Mouse (Mus musculus) lung, postnatal 25 days (tissue): Measurements from ENCODE around the gene Apbb1.

Source experiments
- DNase-seq: peaks from one replicate; pipeline ENCODE4 v3.0.0; 2022; ENCODE audit warnings: low spot score

The Apbb1 gene

GRCm38 (mm10) chr7:105581094-105581703 is at the start of gene Apbb1:
Apbb1 (minus strand) TSS chr7:105581653.
- peak; percentile 79 for DNase-seq

DNA sequence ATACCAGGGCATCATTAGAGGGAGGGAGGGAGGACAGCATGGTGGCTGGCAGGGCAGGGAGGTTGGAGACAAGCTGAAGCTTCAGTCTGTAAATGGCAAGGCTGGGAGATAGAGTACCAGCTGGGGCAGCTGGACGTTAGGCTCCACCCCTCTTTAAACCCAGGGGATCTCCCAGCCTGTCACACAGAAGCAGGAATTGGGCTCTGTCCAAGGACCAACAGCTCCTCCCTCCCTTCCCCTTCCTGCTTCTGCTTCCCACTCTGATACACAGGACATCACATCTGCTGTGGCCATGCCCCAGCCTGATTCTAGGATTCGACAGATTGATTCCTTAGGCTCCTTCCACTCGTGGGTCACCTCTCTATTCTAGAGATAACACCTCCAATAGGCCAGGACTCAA is 47.2 kb upstream of the Apbb1 start:
- DNase-seq: peak; percentile 86

DNA sequence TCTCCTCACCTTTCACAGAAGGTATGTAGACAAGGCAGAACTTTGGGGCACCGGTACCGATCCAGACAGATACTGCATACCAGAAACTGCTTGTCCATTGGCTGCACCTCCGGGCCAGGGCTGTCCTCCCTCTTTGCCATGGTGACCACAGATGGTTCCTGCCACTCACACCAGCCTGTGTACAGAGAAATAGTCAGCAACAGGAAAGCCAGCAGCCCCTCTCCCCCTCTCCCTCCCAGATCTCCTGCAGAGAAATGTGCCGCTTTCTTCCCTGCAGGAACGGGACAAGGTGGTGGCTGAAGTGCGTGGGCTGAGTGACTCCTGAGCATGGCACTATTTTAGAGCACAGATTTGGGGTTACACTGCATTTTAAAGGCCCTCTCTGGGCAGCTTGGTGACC is 43.9 kb upstream of the Apbb1 start:
- DNase-seq: no peak

GRCm38 (mm10) chr7:105621646-105622292 is 40.3 kb upstream of the Apbb1 start:
- DNase-seq: peak; percentile 60

- peak; percentile 59 for DNase-seq
Measured at GRCm38 (mm10) chr7:105621053-105621452, 39.6 kb upstream of the Apbb1 start.

GRCm38 (mm10) chr7:105619701-105620100 is 38.2 kb upstream of the Apbb1 start:
- DNase-seq: no peak

GRCm38 (mm10) chr7:105617810-105618209 is 36.4 kb upstream of the Apbb1 start:
- no peak for DNase-seq

GRCm38 (mm10) chr7:105616561-105616960 is 35.1 kb upstream of the Apbb1 start:
- DNase-seq: no peak

GRCm38 (mm10) chr7:105615720-105616119 is 34.3 kb upstream of the Apbb1 start:
- DNase-seq: no peak

- no peak for DNase-seq
Measured at GRCm38 (mm10) chr7:105614400-105614799, 32.9 kb upstream of the Apbb1 start.

DNA sequence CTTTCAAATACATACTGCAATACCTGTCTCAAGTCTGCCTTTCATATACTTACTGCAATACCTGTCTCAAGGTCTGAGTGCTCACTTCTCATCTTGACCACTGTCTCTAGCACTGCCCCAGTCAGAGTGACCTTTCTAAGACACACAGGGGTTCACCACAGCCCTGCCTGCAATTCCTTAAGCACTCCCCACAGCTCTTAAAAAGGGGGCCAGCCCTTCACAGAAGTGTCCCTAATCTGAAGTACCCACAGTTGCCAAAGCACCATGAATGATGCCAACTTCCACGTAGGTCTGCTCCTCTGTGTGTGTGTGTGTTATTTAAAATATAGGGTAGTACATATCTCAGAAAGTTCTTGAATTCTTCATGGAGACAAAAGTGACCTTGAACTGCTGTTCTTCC is 30.3 kb upstream of the Apbb1 start:
- peak; percentile 44 for DNase-seq

DNA sequence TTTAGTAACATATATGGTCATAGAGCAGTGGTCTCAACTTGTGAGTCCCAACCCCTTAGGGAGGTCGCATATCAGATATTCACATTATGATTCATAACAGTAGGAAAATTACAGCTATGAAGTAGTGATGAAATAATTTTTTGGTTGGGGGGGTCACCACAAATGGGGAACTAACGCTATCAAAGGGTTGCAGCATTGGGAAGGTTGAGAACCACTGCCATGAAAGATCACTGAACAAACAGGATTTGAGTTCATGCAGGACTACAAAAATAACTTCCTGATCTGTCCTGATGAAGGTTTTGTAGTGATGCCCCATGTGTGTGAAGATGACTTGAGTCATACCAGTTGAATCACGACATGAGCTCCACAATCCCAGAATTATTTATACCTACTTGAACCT is 27.0 kb upstream of the Apbb1 start:
- no peak for DNase-seq

DNA sequence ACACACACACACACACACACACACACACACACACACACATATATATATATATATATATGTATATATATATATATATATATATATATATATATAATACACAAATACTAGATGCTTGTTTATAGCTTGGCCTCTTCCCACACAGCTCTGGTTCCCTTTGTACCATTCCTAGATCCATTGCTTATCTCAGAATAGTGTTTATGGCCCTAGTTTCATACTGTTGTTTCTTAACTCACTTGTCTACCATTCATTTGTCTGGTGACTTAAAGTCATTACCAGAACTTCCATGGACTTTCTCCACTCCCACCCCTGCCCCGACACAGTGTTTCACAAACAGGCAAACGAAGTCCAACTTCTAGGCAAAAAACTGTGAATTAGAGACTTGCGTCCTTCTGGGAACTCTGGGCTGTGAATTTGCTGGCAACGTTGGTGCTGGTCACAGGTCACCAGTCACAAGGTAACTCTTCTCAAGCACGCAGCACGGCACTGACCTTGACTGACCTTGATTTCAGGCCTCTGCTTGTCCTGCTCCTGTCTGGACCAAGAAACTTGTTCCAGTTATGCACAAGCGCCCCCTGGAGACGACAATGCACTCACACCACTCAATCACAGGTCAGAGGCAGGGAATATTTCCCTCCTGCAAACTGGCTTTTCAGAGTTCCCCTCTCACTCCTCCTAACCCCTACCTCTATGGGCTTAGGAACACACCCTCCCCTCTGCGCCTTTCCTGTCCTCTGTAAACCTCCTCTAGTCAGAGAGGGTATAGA is 21.6 kb upstream of the Apbb1 start:
- DNase-seq: peak; percentile 82

GRCm38 (mm10) chr7:105590097-105590496 is 8.6 kb upstream of the Apbb1 start:
- DNase-seq: no peak

- DNase-seq: no peak
Measured at GRCm38 (mm10) chr7:105588325-105588912, 7.0 kb upstream of the Apbb1 start.

- DNase-seq: no peak
Measured at GRCm38 (mm10) chr7:105581959-105582358, 506 bp upstream of the Apbb1 start.

GRCm38 (mm10) chr7:105580627-105581089 is 795 bp downstream of the Apbb1 start:
- no peak for DNase-seq

DNA sequence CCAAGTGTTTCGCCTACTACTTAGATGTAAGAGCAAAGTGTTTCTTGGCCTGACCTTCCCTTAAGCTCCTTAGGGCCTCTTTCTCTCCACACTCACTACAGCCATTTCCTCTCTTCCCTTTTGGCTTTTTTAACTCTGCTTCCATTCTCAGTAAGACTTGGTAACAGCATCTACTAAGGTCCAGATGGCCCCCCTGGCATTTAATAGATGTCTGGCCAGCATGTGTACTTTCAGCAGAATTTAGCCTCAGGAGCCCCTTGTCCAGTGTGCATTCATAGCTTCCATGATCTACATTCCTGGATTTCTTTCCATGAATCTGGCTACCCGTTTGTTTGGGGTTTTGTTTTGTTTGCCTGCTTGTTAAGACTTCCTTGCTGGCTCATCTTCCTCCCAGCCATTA is 3.0 kb downstream of the Apbb1 start:
- no peak for DNase-seq

- no peak for DNase-seq
Measured at GRCm38 (mm10) chr7:105577377-105577871, 4.0 kb downstream of the Apbb1 start.

- peak; percentile 78 for DNase-seq
Measured at GRCm38 (mm10) chr7:105576166-105576748, 5.2 kb downstream of the Apbb1 start.

- no peak for DNase-seq
Measured at GRCm38 (mm10) chr7:105574537-105574936, 6.9 kb downstream of the Apbb1 start.

DNA sequence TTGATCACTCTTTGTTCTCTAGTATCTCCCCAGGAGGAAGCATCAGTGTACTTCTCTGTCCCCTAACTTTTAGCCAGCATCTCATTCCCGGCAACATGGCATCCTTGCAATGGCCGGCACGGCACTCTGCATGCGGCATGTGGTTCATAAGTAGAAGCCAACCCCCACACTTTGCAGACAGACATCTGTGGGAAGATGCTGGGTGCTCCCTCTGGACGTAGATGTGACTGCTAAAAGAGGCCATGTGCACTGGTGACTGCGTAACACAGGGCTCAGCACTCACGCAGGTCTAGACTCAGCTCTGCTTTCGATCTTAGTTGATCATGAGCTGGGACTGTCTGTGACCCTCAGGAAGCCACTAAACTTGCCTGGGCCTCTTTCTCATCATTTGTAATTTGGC is 8.5 kb downstream of the Apbb1 start:
- DNase-seq: no peak
